Comparison of ENCODE assay signal across 12 mouse cellular contexts in genomic region chr2:93454334-93454733, GRCm38 (mm10). TPM values are rescaled to one million over a fixed set of nuclear protein-coding genes. Genes with fewer than 3 reads are reported as not detected.
DNase-seq lines count a peak whose midpoint lies in the region; ATAC-seq and TF ChIP-seq lines count a peak whose summit lies in the region.
"Had no signal": no experiment of that assay in that cellular context is flagged by ENCODE, and none has a peak within 500 bp of the region (broad histone marks: within the 10 kb centered on the region; RNA-seq: fewer than 3 reads in every experiment).

No protein-coding gene starts in this region.

- H3K4me3 ChIP-seq in kidney, adult 2 months (ENCODE audit: insufficient read depth, low read depth, low read length) = peak overlapping the region; percentile 67
- H3K4me3 ChIP-seq in myocyte = no peak overlapping the region
- H3K4me3 ChIP-seq: embryonic facial prominence, embryonic 10.5 days; midbrain, embryonic 10.5 days had no signal

- DNase-seq in kidney, adult 2 months = no peak
- no peak for DNase-seq in kidney, postnatal 10 days
- peak; percentile 90 for DNase-seq in induced T-regulatory cell, adult 2 months (ENCODE audit: low read depth)
- no peak for DNase-seq in layer of hippocampus, adult 9-10 months (ENCODE audit: low spot score)
- no peak for DNase-seq in heart, postnatal 14 days
- DNase-seq in adipocyte (ENCODE audit: low spot score) = no peak

- WGBS in kidney, adult 2 months = 43% methylated on average over 10 of the region's 10 CpGs

- H3K79me2 ChIP-seq in myocyte (ENCODE audit: control insufficient read depth, insufficient read depth) = peaks cover 92% of the 10 kb centered on the region

- peak overlapping the region; percentile 100 for H3K27ac ChIP-seq in kidney, adult 2 months (ENCODE audit: insufficient read depth, low read depth, low read length)
- H3K27ac ChIP-seq: hindbrain, postnatal 0 days had no signal

- no peak overlapping the region for H3ac ChIP-seq in myocyte (ENCODE audit: control insufficient read depth, insufficient read length)

- no peak for TF ChIP-seq CTCF in kidney, adult 2 months (conservative IDR thresholded peaks at IDR 0.05; ENCODE audit: insufficient read depth, insufficient read length, low read depth, low read length)

- intact Hi-C loops in heart, postnatal 14 days (cut with DNase I) = no loop called here

- TF ChIP-seq POLR2A in kidney, adult 2 months (IDR thresholded peaks at IDR 0.05; ENCODE audit: low read depth, low read length) = no peak
- no peak for TF ChIP-seq POLR2A in myocyte (IDR thresholded peaks at IDR 0.05; ENCODE audit: insufficient read length, low read depth)

- no peaks in the 10 kb centered on the region for H3K27me3 ChIP-seq in kidney, adult 2 months (replicated peaks; ENCODE audit: control insufficient read depth, insufficient read depth, low read length)
- H3K27me3 ChIP-seq in myocyte (ENCODE audit: control insufficient read depth, insufficient read depth, insufficient read length) = no peaks in the 10 kb centered on the region

- peak overlapping the region; percentile 39 for H3K4me2 ChIP-seq in myocyte (ENCODE audit: low read depth)

- peak; percentile 69 for ATAC-seq in CD4-positive, CD25-positive, alpha-beta regulatory T cell, adult 4 months
- ATAC-seq: forebrain, embryonic 14.5 days had no signal

- peaks cover 61% of the 10 kb centered on the region for H3K4me1 ChIP-seq in kidney, adult 2 months (ENCODE audit: control insufficient read depth, insufficient read depth, low read length)

- H3K36me3 ChIP-seq in kidney, adult 2 months (ENCODE audit: control insufficient read depth, insufficient read depth, low read length) = no peaks in the 10 kb centered on the region
- H3K36me3 ChIP-seq in myocyte (ENCODE audit: control insufficient read depth, insufficient read depth) = peaks cover 9% of the 10 kb centered on the region
- H3K36me3 ChIP-seq: embryonic facial prominence, embryonic 10.5 days; midbrain, embryonic 10.5 days had no signal

TF ChIP-seq in myocyte, 11 proteins besides CTCF, POLR2A, EP300 and RAD21:
- TF ChIP-seq SRF (IDR thresholded peaks at IDR 0.05; ENCODE audit: control insufficient read depth, insufficient read length, low read depth) (no peak), TCF12 (IDR thresholded peaks at IDR 0.05; ENCODE audit: insufficient read depth, poor library complexity, severe bottlenecking) (no peak), TCF3 (IDR thresholded peaks at IDR 0.05; ENCODE audit: insufficient read length, low read depth) (no peak), CEBPB (IDR thresholded peaks at IDR 0.05; ENCODE audit: insufficient read depth, poor library complexity, severe bottlenecking) (no peak), E2F4 (IDR thresholded peaks at IDR 0.05; ENCODE audit: insufficient read depth) (no peak), MYOG (IDR thresholded peaks at IDR 0.05; ENCODE audit: control insufficient read depth in 1 of 3, insufficient read depth in 1 of 3, insufficient read length in 2 of 3, low read depth in 2 of 3) (no peak), POLR2AphosphoS2 (IDR thresholded peaks at IDR 0.05; ENCODE audit: insufficient read length, low read depth) (no peak), REST (IDR thresholded peaks at IDR 0.05; ENCODE audit: insufficient read depth, insufficient read length) (no peak), MAX (IDR thresholded peaks at IDR 0.05; ENCODE audit: low read depth) (no peak), USF1 (IDR thresholded peaks at IDR 0.05; ENCODE audit: low read depth) (no peak), MYOD1 (IDR thresholded peaks at IDR 0.05; ENCODE audit: control insufficient read depth in 1 of 3, insufficient read length in 2 of 3, low read depth in 2 of 3) (no peak)

RNA-seq across cellular contexts. Expression of gene Cd82, which starts 8.6 kb away (rescaled TPM):
- polyA plus RNA-seq in kidney, adult 2 months (2012; rRNA removed) = 200 and 223 TPM in 2 replicates
- polyA plus RNA-seq in CD4-positive, CD25-positive, alpha-beta regulatory T cell, adult 4 months (2017; shearing (Covaris generic)) = 1,000 to 10,000 TPM in 1 of 2 experiments, 100 to 1,000 TPM in 1; 432 to 1,042 TPM
- 411 TPM for polyA plus RNA-seq in myocyte (2012; fragmentation: generic; extraction: Trizol)
- total RNA-seq in heart, postnatal 14 days (2021) = 10 to 100 TPM; 10.6 to 12.1 TPM
